Mouse (Mus musculus): ENCODE data around the gene Olfr134.
"Not testable (repeated sequence)": the region's sequence is repeated elsewhere in the genome, so short reads cannot be mapped to it uniquely, and the experiment has no call there.

The Olfr134 gene

GRCm38 (mm10) chr17:38171088-38171487, at the start of gene Olfr134:
TSS of gene Olfr134 (plus strand) at chr17:38171388.
- DNase-seq (ENCODE audit: low read depth, low spot score), result no peak

- not testable (repeated sequence) for DNase-seq (ENCODE audit: low read depth, low spot score)
These were observed 47.0 kb upstream of the Olfr134 start for GRCm38 (mm10) chr17:38124199-38124598.

GRCm38 (mm10) chr17:38125371-38125770, 45.8 kb upstream of the Olfr134 start:
- DNase-seq (ENCODE audit: low read depth, low spot score), result not testable (repeated sequence)

GRCm38 (mm10) chr17:38134426-38134825, 36.8 kb upstream of the Olfr134 start, which contains the start of gene Olfr132:
TSS of gene Olfr132 (minus strand) at chr17:38134526.
- no peak for DNase-seq (ENCODE audit: low read depth, low spot score)

- no peak for DNase-seq (ENCODE audit: low read depth, low spot score)
These were observed 26.2 kb upstream of the Olfr134 start, which contains the start of gene Olfr133 for GRCm38 (mm10) chr17:38144981-38145380. TSS of gene Olfr133 (plus strand) at chr17:38145281.

GRCm38 (mm10) chr17:38204035-38204434, 32.8 kb downstream of the Olfr134 start, which contains the start of gene Olfr135:
TSS of gene Olfr135 (plus strand) at chr17:38204335.
- no peak for DNase-seq (ENCODE audit: low read depth, low spot score)

All from retina, postnatal 7 days (tissue).